Mouse (Mus musculus): ENCODE measurements around the gene Stim2.

GRCm38 (mm10) chr5:53999461-53999770, 1.1 kb downstream of the Stim2 start:
- TF ChIP-seq POLR2A (IDR thresholded peaks at IDR 0.05; ENCODE audit: low read depth, low read length) (no peak), CTCF (IDR thresholded peaks at IDR 0.05; ENCODE audit: borderline replicate concordance, insufficient read depth, low read length) (no peak)
